Mouse (Mus musculus): ENCODE results near the gene Tgfbr3. TPM values are rescaled to one million over a fixed set of nuclear protein-coding genes. Genes with fewer than 3 reads are reported as not detected.
A peak's percentile ranks its signal among the peaks of the same experiment; 100 is the strongest.
"Not testable (repeated sequence)": the region's sequence is repeated elsewhere in the genome, so short reads cannot be mapped to it uniquely, and the experiment has no call there.

Tgfbr3 gene
- total RNA-seq, 1 experiment from 2014 or later, result 2.7 TPM

DNA sequence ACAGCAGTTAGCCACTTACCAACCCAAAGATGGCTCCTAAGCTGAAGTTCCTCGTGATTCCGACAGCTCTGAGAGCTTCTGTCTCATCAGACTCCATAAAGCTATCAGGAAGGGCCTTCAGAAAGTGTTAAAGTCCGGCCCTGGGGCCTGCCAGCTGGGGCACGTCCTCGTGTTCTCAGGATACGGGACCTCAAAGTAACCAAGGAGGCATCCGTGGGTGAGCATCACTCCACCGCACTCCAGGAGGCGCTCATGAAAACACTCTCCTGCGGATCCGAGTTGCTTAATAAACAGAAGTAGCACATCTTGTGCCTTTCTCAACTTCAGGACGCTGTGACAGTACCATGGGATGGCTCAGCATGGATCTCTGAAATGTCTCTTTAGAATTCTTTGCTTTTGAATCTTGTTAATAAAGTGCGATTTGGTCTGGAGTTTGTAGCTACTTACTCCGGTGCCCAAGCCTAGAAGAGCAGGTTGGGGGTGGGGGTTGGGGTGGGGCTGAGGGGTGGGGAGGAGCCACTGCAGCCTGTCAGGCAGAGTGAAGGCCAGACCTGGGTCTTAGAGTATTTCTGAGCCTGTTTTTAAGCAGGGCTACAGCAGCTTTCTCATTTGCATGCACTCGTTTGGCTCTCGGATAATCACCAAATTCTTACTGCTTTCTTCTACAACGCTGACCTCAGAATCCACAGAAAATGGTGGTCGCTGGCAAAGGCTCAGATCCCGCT lies 38.7 kb downstream of the Tgfbr3 start:
- no peak for ATAC-seq (ENCODE audit: extremely low read depth, insufficient number of reproducible peaks, low FRiP score, poor library complexity, severe bottlenecking)

DNA sequence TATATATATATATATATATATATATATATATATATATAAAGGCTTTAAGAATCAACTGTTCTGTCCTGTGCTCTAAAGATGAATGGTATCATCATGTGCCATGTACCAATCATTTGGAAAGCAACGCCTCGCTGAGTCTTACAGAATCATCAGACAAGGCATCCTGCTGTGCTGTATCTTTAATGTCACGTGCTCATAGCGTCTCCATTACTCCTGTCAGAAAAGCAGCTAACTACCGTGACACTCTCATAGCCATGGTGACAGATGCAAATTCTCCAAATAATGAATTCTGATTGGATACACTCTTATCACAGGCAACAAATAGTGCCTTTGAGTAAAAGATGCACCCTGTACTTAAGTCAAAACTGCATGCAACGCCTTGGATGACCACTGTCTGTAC lies 40.7 kb downstream of the Tgfbr3 start:
- no peak for ATAC-seq (ENCODE audit: extremely low read depth, insufficient number of reproducible peaks, low FRiP score, poor library complexity, severe bottlenecking)

- ATAC-seq (ENCODE audit: extremely low read depth, insufficient number of reproducible peaks, low FRiP score, poor library complexity, severe bottlenecking), result not testable (repeated sequence)
Observed at GRCm38 (mm10) chr5:107248302-107248701, 41.1 kb downstream of the Tgfbr3 start.

DNA sequence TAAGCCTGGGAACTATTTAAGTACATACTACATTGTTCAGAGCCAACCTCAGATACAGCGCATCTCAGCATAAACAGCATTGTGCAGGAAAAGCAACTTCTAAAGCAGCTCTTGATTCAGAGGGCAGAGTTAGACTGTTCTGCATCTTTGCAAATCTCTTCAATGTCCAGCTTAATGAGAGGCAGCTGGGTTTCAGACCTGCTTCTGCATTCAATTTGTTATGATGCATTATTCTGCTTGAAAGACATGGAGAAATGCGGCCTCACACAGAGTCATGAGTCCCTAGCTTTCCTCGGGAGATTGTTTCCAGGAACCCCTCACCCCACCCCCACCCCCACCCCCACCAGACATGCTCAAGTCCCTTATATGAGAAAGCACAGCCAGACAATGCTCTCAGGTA lies 41.6 kb downstream of the Tgfbr3 start:
- no peak for ATAC-seq (ENCODE audit: extremely low read depth, insufficient number of reproducible peaks, low FRiP score, poor library complexity, severe bottlenecking)

GRCm38 (mm10) chr5:107243445-107243844 lies 46.0 kb downstream of the Tgfbr3 start:
- ATAC-seq (ENCODE audit: extremely low read depth, insufficient number of reproducible peaks, low FRiP score, poor library complexity, severe bottlenecking), result no peak

- no peak for ATAC-seq (ENCODE audit: extremely low read depth, insufficient number of reproducible peaks, low FRiP score, poor library complexity, severe bottlenecking)
Observed at GRCm38 (mm10) chr5:107242993-107243392, 46.4 kb downstream of the Tgfbr3 start.

- no peak for ATAC-seq (ENCODE audit: extremely low read depth, insufficient number of reproducible peaks, low FRiP score, poor library complexity, severe bottlenecking)
Observed at GRCm38 (mm10) chr5:107240276-107240675, 49.2 kb downstream of the Tgfbr3 start.

GRCm38 (mm10) chr5:107237971-107238426 lies 51.4 kb downstream of the Tgfbr3 start:
- no peak for ATAC-seq (ENCODE audit: extremely low read depth, insufficient number of reproducible peaks, low FRiP score, poor library complexity, severe bottlenecking)

GRCm38 (mm10) chr5:107236975-107237374 lies 52.5 kb downstream of the Tgfbr3 start:
- no peak for ATAC-seq (ENCODE audit: extremely low read depth, insufficient number of reproducible peaks, low FRiP score, poor library complexity, severe bottlenecking)

DNA sequence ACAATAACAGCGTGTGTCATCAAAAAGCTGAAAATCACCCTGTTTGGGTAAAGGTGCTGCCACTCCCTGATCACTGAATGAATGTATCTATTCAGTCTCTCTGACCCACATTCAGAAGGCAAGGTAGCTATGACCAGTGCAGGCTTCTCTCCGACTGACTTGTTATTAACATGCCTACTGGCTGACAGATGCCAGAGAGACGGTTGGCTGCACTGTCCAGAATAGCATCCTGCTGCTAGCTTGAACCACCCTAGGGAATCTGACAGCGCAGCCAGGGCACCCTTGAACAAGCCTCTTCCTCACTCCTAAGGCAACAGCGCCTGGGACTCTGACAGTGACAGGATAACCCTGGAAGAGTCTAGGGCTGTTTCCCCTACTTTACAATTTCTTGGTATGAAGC lies 53.4 kb downstream of the Tgfbr3 start:
- ATAC-seq (ENCODE audit: extremely low read depth, insufficient number of reproducible peaks, low FRiP score, poor library complexity, severe bottlenecking), result no peak

- ATAC-seq (ENCODE audit: extremely low read depth, insufficient number of reproducible peaks, low FRiP score, poor library complexity, severe bottlenecking), result no peak
Observed at GRCm38 (mm10) chr5:107233366-107234354, 55.8 kb downstream of the Tgfbr3 start.

DNA sequence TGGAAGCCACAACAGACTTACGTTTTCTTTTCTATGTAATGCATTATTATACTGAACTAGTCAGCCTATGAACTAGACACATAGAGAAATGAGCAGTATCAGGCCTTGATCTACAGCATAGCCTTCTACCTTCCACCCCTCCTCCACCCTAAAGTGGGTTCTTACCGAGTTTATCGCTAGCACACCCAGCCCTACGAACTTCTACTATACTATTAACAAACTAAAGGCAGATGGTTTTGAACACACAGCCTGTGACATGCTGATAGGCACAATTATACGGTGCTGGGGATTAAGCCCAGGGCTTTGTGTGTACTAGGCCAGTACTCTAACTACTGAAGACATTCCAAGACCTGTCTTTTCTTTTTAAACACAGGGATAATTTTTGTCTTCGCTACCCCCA lies 59.2 kb downstream of the Tgfbr3 start:
- no peak for ATAC-seq (ENCODE audit: extremely low read depth, insufficient number of reproducible peaks, low FRiP score, poor library complexity, severe bottlenecking)

- ATAC-seq (ENCODE audit: extremely low read depth, insufficient number of reproducible peaks, low FRiP score, poor library complexity, severe bottlenecking), result no peak
Observed at GRCm38 (mm10) chr5:107229037-107229436, 60.4 kb downstream of the Tgfbr3 start.

DNA sequence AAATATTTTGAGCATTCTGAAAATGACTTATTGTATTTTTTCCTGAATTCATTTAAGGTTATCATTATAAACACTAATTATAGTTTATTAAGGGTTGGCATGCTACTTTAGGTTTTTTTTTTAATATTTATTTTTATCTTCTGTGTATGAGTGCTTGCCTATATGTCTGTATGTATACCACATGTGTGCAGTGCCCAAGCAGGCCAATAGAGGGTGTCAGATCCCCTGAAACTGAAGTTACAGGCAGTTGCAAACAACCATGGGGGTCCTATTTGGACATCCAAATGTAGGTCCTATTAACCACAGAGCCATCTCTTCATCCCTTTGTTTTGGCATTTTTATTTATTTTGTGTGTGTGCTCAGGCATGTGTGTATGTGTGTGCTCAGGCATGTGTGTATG lies 61.8 kb downstream of the Tgfbr3 start:
- no peak for ATAC-seq (ENCODE audit: extremely low read depth, insufficient number of reproducible peaks, low FRiP score, poor library complexity, severe bottlenecking)

DNA sequence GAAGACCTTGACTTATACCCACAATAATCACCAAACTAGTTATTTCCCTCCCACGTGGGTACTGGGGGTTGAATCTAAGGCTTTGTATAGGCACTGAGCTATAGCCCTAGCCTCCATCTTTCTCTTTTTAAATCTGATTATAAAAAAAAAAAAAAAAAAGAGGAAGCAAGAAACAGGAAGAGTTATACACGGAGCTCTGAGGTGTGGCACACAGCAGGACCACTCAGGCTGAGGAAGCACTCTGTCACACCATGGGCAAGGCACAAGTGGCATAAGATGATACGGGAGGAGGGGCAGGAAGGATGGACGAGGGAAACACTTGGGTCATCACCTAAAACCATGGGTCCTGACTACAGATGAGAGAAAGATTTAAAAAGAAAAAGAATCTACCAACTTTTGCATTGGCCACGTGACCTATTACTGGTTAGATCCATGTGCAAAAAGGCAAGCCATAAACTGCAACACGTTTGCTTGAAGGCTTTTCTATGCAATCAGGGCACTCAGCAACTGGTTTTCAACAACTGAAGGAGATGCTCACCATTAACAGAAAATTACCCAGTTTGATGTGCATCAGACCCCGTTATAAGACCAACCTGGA lies 64.5 kb downstream of the Tgfbr3 start:
- ATAC-seq (ENCODE audit: extremely low read depth, insufficient number of reproducible peaks, low FRiP score, poor library complexity, severe bottlenecking), result peak; percentile 64

DNA sequence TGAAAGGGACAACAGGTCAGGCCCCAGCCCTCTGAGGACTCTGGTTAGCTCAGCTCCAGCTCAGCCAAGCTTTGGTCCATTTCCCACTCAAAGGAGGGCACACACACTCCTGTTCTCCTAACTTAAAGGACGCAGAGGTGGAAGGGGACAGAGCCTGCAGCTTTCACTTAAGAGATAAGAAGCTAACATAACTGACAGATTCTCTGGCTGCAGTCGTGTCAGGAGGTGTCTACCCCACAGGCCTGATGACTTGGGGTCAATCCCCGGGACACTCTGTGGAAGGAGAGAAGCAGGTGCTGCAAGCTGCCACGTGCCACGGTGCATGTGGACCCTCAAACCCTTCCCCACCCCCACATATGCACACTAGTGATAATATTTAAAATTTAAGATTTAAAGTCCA lies 65.3 kb downstream of the Tgfbr3 start:
- ATAC-seq (ENCODE audit: extremely low read depth, insufficient number of reproducible peaks, low FRiP score, poor library complexity, severe bottlenecking), result no peak

DNA sequence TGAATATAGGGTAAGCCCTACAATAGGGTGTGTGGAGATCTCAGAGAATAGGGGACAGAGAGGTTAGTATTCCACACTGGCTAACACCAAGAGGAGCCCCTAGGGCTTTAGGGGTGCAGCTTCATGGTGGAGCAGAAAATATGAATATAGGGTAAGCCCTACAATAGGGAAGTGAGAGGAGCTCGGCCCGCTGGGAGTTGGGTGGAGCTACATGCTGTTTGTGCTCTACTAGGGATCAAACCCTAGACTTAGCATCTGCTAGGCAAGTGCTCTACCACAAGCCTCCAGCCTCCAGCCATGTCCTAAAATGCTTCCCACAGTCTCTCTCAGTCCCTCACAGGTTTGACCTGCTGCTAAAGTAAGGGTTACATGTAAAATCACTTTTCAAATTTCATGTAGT lies 65.9 kb downstream of the Tgfbr3 start:
- peak; percentile 47 for ATAC-seq (ENCODE audit: extremely low read depth, insufficient number of reproducible peaks, low FRiP score, poor library complexity, severe bottlenecking)

GRCm38 (mm10) chr5:107223029-107223428 lies 66.4 kb downstream of the Tgfbr3 start:
- no peak; the same call in 1 of the 2 replicates for ATAC-seq (ENCODE audit: extremely low read depth, insufficient number of reproducible peaks, low FRiP score, poor library complexity, severe bottlenecking)

DNA sequence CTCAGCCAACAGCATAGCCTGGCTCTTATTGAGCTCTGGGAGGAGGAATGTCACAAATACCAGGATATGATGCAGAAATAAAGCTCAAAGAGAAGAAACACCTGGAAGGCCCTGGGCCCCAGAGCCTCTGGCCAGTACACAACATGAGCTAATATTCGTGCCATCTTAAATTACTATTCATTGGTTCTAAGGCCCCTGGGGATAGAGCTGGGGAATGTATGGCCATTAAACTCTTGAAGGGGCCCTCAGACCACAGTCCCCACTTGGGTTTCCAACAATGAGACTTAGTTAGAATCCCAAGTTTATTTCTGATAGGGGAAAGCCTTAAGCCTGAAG lies 66.8 kb downstream of the Tgfbr3 start:
- no peak for ATAC-seq (ENCODE audit: extremely low read depth, insufficient number of reproducible peaks, low FRiP score, poor library complexity, severe bottlenecking)

All from neutrophil, adult 5-6 weeks (primary cell).